In the genomic region with DNA sequence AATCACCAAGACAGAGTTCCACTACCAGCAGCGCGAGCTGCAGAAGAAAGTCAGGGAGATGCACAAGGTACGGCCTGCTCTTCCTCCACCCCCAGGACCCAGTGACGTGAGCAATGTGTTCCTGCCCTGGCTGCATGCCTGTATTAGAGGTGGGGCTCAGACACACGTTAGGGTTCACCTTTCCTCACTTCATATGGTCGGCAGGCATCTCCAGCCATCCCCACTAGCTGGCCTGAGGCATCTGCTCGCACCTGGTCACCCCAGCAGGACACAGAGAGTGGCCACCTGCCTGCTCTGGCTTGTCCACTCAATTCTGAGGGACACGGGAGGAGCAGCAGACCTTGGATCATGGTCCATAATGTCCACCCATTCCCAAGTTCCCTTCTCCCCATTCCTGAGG, we compare ENCODE assay signal across 26 mouse cellular contexts. TPM values are rescaled to one million over a fixed set of nuclear protein-coding genes. Genes with fewer than 3 reads are reported as not detected.
DNase-seq lines count a peak whose midpoint lies in the region; ATAC-seq lines count a peak whose summit lies in the region.
"Had no signal": no experiment of that assay in that cellular context is flagged by ENCODE, and none has a peak within 500 bp of the region (broad histone marks: within the 10 kb centered on the region; RNA-seq: fewer than 3 reads in every experiment).

No protein-coding gene starts in this region.

- H3K27ac ChIP-seq in midbrain, embryonic 13.5 days, result no peak overlapping the region
- H3K27ac ChIP-seq in midbrain, embryonic 16.5 days (ENCODE audit: low read length), result no peak overlapping the region
- H3K27ac ChIP-seq: embryonic facial prominence, embryonic 12.5 days; embryonic facial prominence, embryonic 15.5 days; heart, embryonic 15.5 days; hindbrain, embryonic 10.5 days; hindbrain, embryonic 13.5 days; intestine, embryonic 15.5 days had no signal

- H3K27me3 ChIP-seq in midbrain, embryonic 13.5 days, result no peaks in the 10 kb centered on the region
- H3K27me3 ChIP-seq in midbrain, embryonic 16.5 days (ENCODE audit: control insufficient read depth, insufficient read depth, low read depth, low read length), result no peaks in the 10 kb centered on the region
- H3K27me3 ChIP-seq: embryonic facial prominence, embryonic 12.5 days; embryonic facial prominence, embryonic 15.5 days; heart, embryonic 12.5 days; heart, embryonic 15.5 days; hindbrain, embryonic 13.5 days; intestine, embryonic 15.5 days had no signal

- H3K36me3 ChIP-seq in midbrain, embryonic 13.5 days, result peaks cover 55% of the 10 kb centered on the region
- H3K36me3 ChIP-seq in midbrain, embryonic 16.5 days (ENCODE audit: control insufficient read depth, insufficient read depth, low read length), result peaks cover 6% of the 10 kb centered on the region; the same call in 1 of the 2 replicates
- H3K36me3 ChIP-seq: embryonic facial prominence, embryonic 12.5 days; embryonic facial prominence, embryonic 15.5 days; heart, embryonic 12.5 days; heart, embryonic 15.5 days; intestine, embryonic 15.5 days had no signal

- H3K4me2 ChIP-seq in midbrain, embryonic 13.5 days (replicated peaks), result no peak overlapping the region
- no peak overlapping the region for H3K4me2 ChIP-seq in midbrain, embryonic 16.5 days (ENCODE audit: low read length)
- H3K4me2 ChIP-seq: embryonic facial prominence, embryonic 12.5 days; embryonic facial prominence, embryonic 15.5 days had no signal

- peaks cover 16% of the 10 kb centered on the region for H3K4me1 ChIP-seq in midbrain, embryonic 13.5 days (replicated peaks)
- no peaks in the 10 kb centered on the region for H3K4me1 ChIP-seq in midbrain, embryonic 16.5 days (ENCODE audit: control insufficient read depth, insufficient read depth, low read length)
- H3K4me1 ChIP-seq: heart, embryonic 12.5 days; heart, embryonic 15.5 days had no signal

- peak; percentile 51 to 52 for DNase-seq in cerebellum, adult 18-20 months
- DNase-seq in cerebellum, postnatal 36 days, result no peak
- peak; percentile 65 for DNase-seq in cerebellum, adult 9-10 months
- DNase-seq in frontal cortex, postnatal 36 days (ENCODE audit: low spot score in 2 of 2), result no peak
- DNase-seq: adrenal gland, adult 2 months; adrenal gland, postnatal 14 days; forebrain, postnatal 0 days; gastrocnemius, postnatal 36 days; heart, postnatal 10 days; heart, postnatal 36 days; kidney, adult 11 months; kidney, adult 8-10 months had no signal

- H3K9ac ChIP-seq in midbrain, embryonic 13.5 days (replicated peaks), result peak overlapping the region; percentile 10; the same call in 1 of the 2 replicates
- no peak overlapping the region for H3K9ac ChIP-seq in midbrain, embryonic 16.5 days (ENCODE audit: low read depth, low read length)
- H3K9ac ChIP-seq: embryonic facial prominence, embryonic 12.5 days; embryonic facial prominence, embryonic 15.5 days; forebrain, postnatal 0 days; heart, embryonic 12.5 days; heart, embryonic 15.5 days; intestine, embryonic 15.5 days had no signal

- no peak for ATAC-seq in midbrain, embryonic 13.5 days
- ATAC-seq in midbrain, embryonic 16.5 days, result no peak
- ATAC-seq: CD4-positive, CD25-positive, alpha-beta regulatory T cell, adult 4 months; forebrain, embryonic 14.5 days; forebrain, postnatal 0 days; hindbrain, embryonic 16.5 days; intestine, embryonic 15.5 days had no signal

- H3K4me3 ChIP-seq in midbrain, embryonic 13.5 days (replicated peaks), result no peak overlapping the region
- no peak overlapping the region for H3K4me3 ChIP-seq in midbrain, embryonic 16.5 days (ENCODE audit: low read depth, low read length)
- H3K4me3 ChIP-seq: embryonic facial prominence, embryonic 12.5 days; embryonic facial prominence, embryonic 15.5 days; heart, embryonic 12.5 days; heart, embryonic 15.5 days; hindbrain, embryonic 10.5 days; hindbrain, embryonic 13.5 days; intestine, embryonic 15.5 days had no signal

- 93% methylated on average over 8 of the region's 8 CpGs for WGBS in midbrain, embryonic 13.5 days
- 89% methylated on average over 8 of the region's 8 CpGs for WGBS in midbrain, embryonic 16.5 days

- no peaks in the 10 kb centered on the region for H3K9me3 ChIP-seq in midbrain, embryonic 13.5 days
- no peaks in the 10 kb centered on the region for H3K9me3 ChIP-seq in midbrain, embryonic 16.5 days (replicated peaks; ENCODE audit: control insufficient read depth, low read length, poor library complexity, severe bottlenecking)
- H3K9me3 ChIP-seq: embryonic facial prominence, embryonic 12.5 days; embryonic facial prominence, embryonic 15.5 days; heart, embryonic 12.5 days; heart, embryonic 15.5 days; hindbrain, embryonic 10.5 days; hindbrain, embryonic 13.5 days; intestine, embryonic 15.5 days had no signal

RNA-seq across cellular contexts. Expression of a gene that starts 7.7 kb away (rescaled TPM):
- 49.9 and 50.7 TPM in 2 replicates for polyA plus RNA-seq in midbrain, embryonic 13.5 days (2015; fragmentation: Nextera tagmentation; extraction: Ambion mirVana)
- 102 and 120 TPM in 2 replicates for polyA plus RNA-seq in midbrain, embryonic 16.5 days (2015; fragmentation: Nextera tagmentation; extraction: Ambion mirVana)

RNA-seq across cellular contexts. Expression of a gene that starts 31.6 kb away (rescaled TPM):
- 17.6 and 18.1 TPM in 2 replicates for polyA plus RNA-seq in midbrain, embryonic 13.5 days (2015; fragmentation: Nextera tagmentation; extraction: Ambion mirVana)
- 18.0 and 20.1 TPM in 2 replicates for polyA plus RNA-seq in midbrain, embryonic 16.5 days (2015; fragmentation: Nextera tagmentation; extraction: Ambion mirVana)

RNA-seq across cellular contexts. Expression of a gene that starts 31.7 kb away (rescaled TPM):
- polyA plus RNA-seq in midbrain, embryonic 13.5 days (2015; fragmentation: Nextera tagmentation; extraction: Ambion mirVana), result 50.0 and 53.1 TPM in 2 replicates
- polyA plus RNA-seq in midbrain, embryonic 16.5 days (2015; fragmentation: Nextera tagmentation; extraction: Ambion mirVana), result 47.7 and 56.7 TPM in 2 replicates

RNA-seq across cellular contexts. Expression of a gene that starts 39.9 kb away (rescaled TPM):
- 317 and 341 TPM in 2 replicates for polyA plus RNA-seq in midbrain, embryonic 13.5 days (2015; fragmentation: Nextera tagmentation; extraction: Ambion mirVana)
- polyA plus RNA-seq in midbrain, embryonic 16.5 days (2015; fragmentation: Nextera tagmentation; extraction: Ambion mirVana), result 228 and 237 TPM in 2 replicates

RNA-seq across cellular contexts. Expression of a gene that starts 47.6 kb away (rescaled TPM):
- 0.08 and 0.09 TPM in 2 replicates for polyA plus RNA-seq in midbrain, embryonic 13.5 days (2015; fragmentation: Nextera tagmentation; extraction: Ambion mirVana)
- 0.29 and 0.38 TPM in 2 replicates for polyA plus RNA-seq in midbrain, embryonic 16.5 days (2015; fragmentation: Nextera tagmentation; extraction: Ambion mirVana)
- polyA plus RNA-seq: C2C12; CD4-positive, CD25-positive, alpha-beta regulatory T cell, adult 4 months; forebrain, embryonic 11.5 days had no signal

Comparison
In these comparisons a context has a peak if more than half of its experiments do, and no peak if none do; other contexts are left out.
1. DNase-seq: peak in cerebellum, adult 18-20 months (2 of 2) and cerebellum, adult 9-10 months (single experiment); none in cerebellum, postnatal 36 days (0 of 2) and frontal cortex, postnatal 36 days (0 of 2).